Mouse (Mus musculus) ES-Bruce4 (cell line): ENCODE measurements around the gene Med19.

Source experiments
- CTCF ChIP-seq: IDR thresholded peaks from one replicate; pipeline ENCODE4 v1.8.1; 2011; ENCODE audit warnings: low read depth, low read length
- EP300 ChIP-seq: IDR thresholded peaks from 2 replicates; pipeline ENCODE4 v1.6.1; 2011; ENCODE audit warnings: low read depth, low read length; ENCODE audit not compliant: insufficient read depth
- POLR2A ChIP-seq: IDR thresholded peaks from one replicate; pipeline ENCODE4 v1.8.1; 2011; ENCODE audit warnings: low read length; ENCODE audit not compliant: insufficient read depth

GRCm38 (mm10) chr2:84650464-84651195 lies 27.6 kb upstream of the Med19 start, which contains the start of gene Ctnnd1:
- TF ChIP-seq POLR2A (peak; percentile 88), CTCF (no peak), EP300 (no peak)
